Mouse (Mus musculus) CH12.LX (cell line): ENCODE measurements around the gene Tchp. TPM values are rescaled to one million over a fixed set of nuclear protein-coding genes. Genes with fewer than 3 reads are reported as not detected.

ENCODE experiments used
- DNase-seq: peaks from one replicate; pipeline ENCODE4 v3.0.0-alpha.2; 2013; ENCODE audit errors: extremely low read depth
- H3K27ac ChIP-seq: 2 replicates; pipeline ENCODE4 v1.5.1; 2012; ENCODE audit warnings: low read depth, mild to moderate bottlenecking, control low read depth, moderate library complexity; ENCODE audit not compliant: insufficient read depth
- H3K27me3 ChIP-seq: replicated peaks from 2 replicates; pipeline ENCODE3; 2012; ENCODE audit warnings: inconsistent platforms
- H3K36me3 ChIP-seq, 2 experiments: replicated peaks in 1 of 2; 2 replicates each; pipeline versions ENCODE3 to v1.6.1; 2012; ENCODE audit warnings: inconsistent platforms in 1 of 2, low read length in 1 of 2, mild to moderate bottlenecking in 1 of 2, mixed read lengths in 1 of 2, moderate library complexity in 1 of 2; ENCODE audit not compliant: control insufficient read depth in 1 of 2, insufficient read depth in 1 of 2
- H3K4me1 ChIP-seq, 2 experiments: 2 replicates each; pipeline ENCODE4 v1.6.1; 2012; ENCODE audit warnings: inconsistent platforms in 1 of 2, moderate library complexity in 1 of 2; ENCODE audit not compliant: insufficient read depth in 2 of 2, control insufficient read depth in 1 of 2
- H3K4me2 ChIP-seq: 2 replicates; pipeline ENCODE4 v1.6.1; 2012; ENCODE audit warnings: low read depth, mild to moderate bottlenecking, control low read depth; ENCODE audit not compliant: poor library complexity, insufficient read depth, severe bottlenecking
- H3K4me3 ChIP-seq, 3 experiments: fragments of 150-350 bp in 1 of 3; sonication (generic) in 1 of 3; replicated peaks in 1 of 3; 2 replicates each; pipeline versions ENCODE3 to v1.5.1; 2011 to 2012; ENCODE audit warnings: low read depth in 2 of 3, low read length in 2 of 3, mild to moderate bottlenecking in 2 of 3, moderate library complexity in 2 of 3, control low read depth in 1 of 3, improper control_type of control experiment in 1 of 3, inconsistent platforms in 1 of 3, mixed read lengths in 1 of 3; ENCODE audit not compliant: poor library complexity in 1 of 3
- H3K79me2 ChIP-seq: replicated peaks from 2 replicates; pipeline ENCODE4 v1.6.1; 2012; ENCODE audit warnings: mild to moderate bottlenecking, moderate library complexity; ENCODE audit not compliant: control insufficient read depth, poor library complexity, insufficient read depth, severe bottlenecking; ENCODE audit errors: extremely low read depth
- H3K9ac ChIP-seq: 2 replicates; pipeline ENCODE4 v1.6.1; 2012; ENCODE audit warnings: low read depth, mild to moderate bottlenecking, control low read depth, moderate library complexity; ENCODE audit not compliant: insufficient read depth
- H3K9me3 ChIP-seq: replicated peaks from 2 replicates; pipeline ENCODE3; 2012; ENCODE audit warnings: low read length, inconsistent platforms, mixed read lengths
- CHD1 ChIP-seq: IDR thresholded peaks from 2 replicates; pipeline ENCODE4 v1.6.1; 2012; ENCODE audit warnings: low read depth, low read length, improper control_type of control experiment, inconsistent platforms
- CHD2 ChIP-seq: IDR thresholded peaks from 2 replicates; pipeline ENCODE4 v1.6.1; 2011; ENCODE audit warnings: low read length, improper control_type of control experiment
- CTCF ChIP-seq, 2 experiments: IDR thresholded peaks in 1 of 2; conservative IDR thresholded peaks in 1 of 2; 2 replicates each; pipeline ENCODE4 v1.5.1; 2011 to 2012; ENCODE audit warnings: low read depth in 2 of 2, low read length in 2 of 2, improper control_type of control experiment in 1 of 2, inconsistent platforms in 1 of 2, mild to moderate bottlenecking in 1 of 2, moderate library complexity in 1 of 2
- E2F4 ChIP-seq: IDR thresholded peaks from 2 replicates; pipeline ENCODE4 v1.6.1; 2011; ENCODE audit warnings: low read depth, low read length, improper control_type of control experiment; ENCODE audit not compliant: insufficient replicate concordance
- ELF1 ChIP-seq: IDR thresholded peaks from 2 replicates; pipeline ENCODE4 v1.6.1; 2014; ENCODE audit warnings: low read depth, mild to moderate bottlenecking, inconsistent platforms, low read length, improper control_type of control experiment
- IRF4 ChIP-seq: IDR thresholded peaks from 2 replicates; pipeline ENCODE4 v1.6.1; 2014; ENCODE audit warnings: low read depth, mild to moderate bottlenecking, inconsistent platforms, low read length, improper control_type of control experiment
- JUN ChIP-seq: IDR thresholded peaks from 2 replicates; pipeline ENCODE4 v1.6.1; 2011; ENCODE audit warnings: low read depth, mild to moderate bottlenecking, low read length, improper control_type of control experiment, moderate library complexity; ENCODE audit not compliant: insufficient read depth
- JUND ChIP-seq: conservative IDR thresholded peaks from 2 replicates; pipeline ENCODE4 v1.6.1; 2011; ENCODE audit warnings: low read depth, low read length, improper control_type of control experiment
- MAZ ChIP-seq: IDR thresholded peaks from 2 replicates; pipeline ENCODE4 v1.6.1; 2012; ENCODE audit warnings: low read depth, mild to moderate bottlenecking, inconsistent platforms, low read length, improper control_type of control experiment, moderate library complexity
- MYC ChIP-seq: IDR thresholded peaks from 2 replicates; pipeline ENCODE4 v1.6.1; 2011; ENCODE audit warnings: low read depth, mild to moderate bottlenecking, improper control_type of control experiment, low read length
- NRF1 ChIP-seq: IDR thresholded peaks from 2 replicates; pipeline ENCODE4 v1.6.1; 2014; ENCODE audit warnings: low read depth, mild to moderate bottlenecking, inconsistent platforms, low read length, improper control_type of control experiment, moderate library complexity
- POLR2A ChIP-seq: IDR thresholded peaks from 2 replicates; pipeline ENCODE4 v1.6.1; 2011; ENCODE audit warnings: low read depth, mild to moderate bottlenecking, improper control_type of control experiment, low read length
- RAD21 ChIP-seq: IDR thresholded peaks from 2 replicates; pipeline ENCODE4 v1.6.1; 2011; ENCODE audit warnings: low read depth, mild to moderate bottlenecking, low read length, improper control_type of control experiment, moderate library complexity
- RCOR1 ChIP-seq: conservative IDR thresholded peaks from 2 replicates; pipeline ENCODE4 v1.6.1; 2012; ENCODE audit warnings: low read depth, mild to moderate bottlenecking, inconsistent platforms, low read length, improper control_type of control experiment
- SIN3A ChIP-seq: IDR thresholded peaks from 2 replicates; pipeline ENCODE4 v1.6.1; 2012; ENCODE audit warnings: low read length, improper control_type of control experiment, inconsistent platforms
- SMC3 ChIP-seq: IDR thresholded peaks from 2 replicates; pipeline ENCODE4 v1.6.1; 2011; ENCODE audit warnings: low read depth, low read length, improper control_type of control experiment
- TCF12 ChIP-seq: IDR thresholded peaks from 2 replicates; pipeline ENCODE4 v1.6.1; 2014; ENCODE audit warnings: low read depth, mild to moderate bottlenecking, inconsistent platforms, low read length, improper control_type of control experiment
- UBTF ChIP-seq: IDR thresholded peaks from 2 replicates; pipeline ENCODE4 v1.6.1; 2012; ENCODE audit warnings: low read depth, mild to moderate bottlenecking, inconsistent platforms, low read length, improper control_type of control experiment, moderate library complexity
- USF2 ChIP-seq: conservative IDR thresholded peaks from 2 replicates; pipeline ENCODE4 v1.6.1; 2011; ENCODE audit warnings: low read depth, low read length, improper control_type of control experiment
- ZC3H11A ChIP-seq: IDR thresholded peaks from 2 replicates; pipeline ENCODE4 v1.6.1; 2012; ENCODE audit warnings: low read depth, mild to moderate bottlenecking, inconsistent platforms, low read length, improper control_type of control experiment
- ZKSCAN1 ChIP-seq: IDR thresholded peaks from 2 replicates; pipeline ENCODE4 v1.6.1; 2012; ENCODE audit warnings: low read depth, inconsistent platforms, low read length, improper control_type of control experiment, borderline replicate concordance
- ZMIZ1 ChIP-seq: IDR thresholded peaks from 2 replicates; pipeline ENCODE4 v1.6.1; 2012; ENCODE audit warnings: low read depth, mild to moderate bottlenecking, inconsistent platforms, low read length, improper control_type of control experiment
- dilution Hi-C: fragments of 300-500 bp; cut with MboI; formaldehyde crosslinking; loops from 2 replicates; pipeline ENCODE4 v1.14.3; 2020; ENCODE audit warnings: low sequenced_read_pairs; ENCODE audit not compliant: extremely low pct_unique_long_range_greater_than_20kb, extremely low pct_ligation_motif_present
- in situ Hi-C: fragments of 300-500 bp; cut with MboI; formaldehyde crosslinking; loops from 3 replicates; pipeline ENCODE4 v1.14.3; 2019; ENCODE audit warnings: low sequenced_read_pairs, low pct_ligation_motif_present, low pct_unique_long_range_greater_than_20kb, mixed read lengths
- polyA plus RNA-seq: library from polyadenylated mRNA; unstranded; fragments of >175 nt; gene quantifications from 2 replicates; pipeline ENCODE4 v1.2.1, GENCODE M21; 2012; ENCODE audit warnings: low read depth; ENCODE audit not compliant: insufficient read length
- total RNA-seq, 2 experiments: library from RNA; depleted of rRNA; stranded (reverse); fragments of 300-350 nt in 1 of 2; fragments of >200 nt in 1 of 2; gene quantifications; 2 replicates each; pipeline ENCODE4 v1.2.3; 2012 to 2014

Tchp gene
- total and polyA plus RNA-seq, 3 experiments, result 4.3 to 11.6 (median 6.7) TPM

GRCm38 (mm10) chr5:114750325-114750724, 42.8 kb downstream of the Tchp start:
- Histone ChIP-seq H3K9me3 (no peaks in the 10 kb centered on the region), H3K27me3 (no peaks in the 10 kb centered on the region), H3K36me3 (peaks cover 67 to 86% of the 10 kb centered on the region in 2 experiments), H3K4me1 (peaks cover 5 to 68% of the 10 kb centered on the region in 2 experiments), H3K4me2 (no peak overlapping the region), H3K79me2 (no peaks in the 10 kb centered on the region), H3K4me3 (no peak overlapping the region), H3K9ac (no peak overlapping the region), H3K27ac (no peak overlapping the region)
- dilution Hi-C loops (no loop called here), in situ Hi-C loops (no loop called here)
- no peak for DNase-seq
- no peak for TF ChIP-seq JUND
- TF ChIP-seq CTCF (conservative IDR thresholded peaks at IDR 0.05 in 1 of 2, IDR thresholded peaks at IDR 0.05 in 1 of 2; ENCODE audit: low read depth in 2 of 2, low read length in 2 of 2), result no peak
- TF ChIP-seq CHD2, result no peak
- TF ChIP-seq E2F4, result no peak
- TF ChIP-seq RCOR1, result no peak

- no peak overlapping the region for H3K9ac ChIP-seq
Observed at GRCm38 (mm10) chr5:114752397-114752796, 44.8 kb downstream of the Tchp start.

GRCm38 (mm10) chr5:114753384-114753783, 45.8 kb downstream of the Tchp start:
- Histone ChIP-seq H3K9ac (no peak overlapping the region), H3K79me2 (no peaks in the 10 kb centered on the region), H3K4me3 (no peak overlapping the region), H3K36me3 (peaks cover 66 to 92% of the 10 kb centered on the region in 2 experiments), H3K27me3 (no peaks in the 10 kb centered on the region), H3K9me3 (no peaks in the 10 kb centered on the region), H3K4me2 (no peak overlapping the region), H3K4me1 (peaks cover 0 to 43% of the 10 kb centered on the region in 2 experiments; a peak in 2 of 4 replicates), H3K27ac (no peak overlapping the region)
- in situ Hi-C loops, result no loop called here
- dilution Hi-C loops, result no loop called here
- no peak for TF ChIP-seq ZMIZ1
- TF ChIP-seq POLR2A, result no peak
- TF ChIP-seq ZC3H11A, result no peak
- no peak for TF ChIP-seq TCF12
- TF ChIP-seq E2F4, result no peak
- no peak for TF ChIP-seq MAZ
- TF ChIP-seq ELF1, result no peak
- no peak for TF ChIP-seq CHD1
- TF ChIP-seq SIN3A, result no peak
- no peak for TF ChIP-seq MYC
- no peak for TF ChIP-seq CHD2
- no peak for TF ChIP-seq USF2
- TF ChIP-seq IRF4, result no peak
- TF ChIP-seq SMC3, result no peak
- TF ChIP-seq NRF1, result no peak
- TF ChIP-seq JUND, result no peak
- TF ChIP-seq JUN, result no peak
- no peak for DNase-seq

More at GRCm38 (mm10) chr5:114752397-114752796, 44.8 kb downstream of the Tchp start:
- Histone ChIP-seq H3K4me3 (no peak overlapping the region), H3K9me3 (no peaks in the 10 kb centered on the region), H3K79me2 (no peaks in the 10 kb centered on the region)
- no peak for TF ChIP-seq UBTF
- TF ChIP-seq RAD21, result no peak
- TF ChIP-seq JUN, result no peak
- no peak for TF ChIP-seq TCF12
- TF ChIP-seq ZKSCAN1, result no peak
- TF ChIP-seq, all 38 proteins: peak for 0
- Histone ChIP-seq H3K36me3 (peaks cover 67 to 91% of the 10 kb centered on the region in 2 experiments), H3K4me2 (no peak overlapping the region), H3K27me3 (no peaks in the 10 kb centered on the region), H3K27ac (no peak overlapping the region), H3K4me1 (peaks cover 0 to 52% of the 10 kb centered on the region in 2 experiments; a peak in 2 of 4 replicates)
- dilution Hi-C loops (no loop called here), in situ Hi-C loops (no loop called here)
- DNase-seq, result no peak
